Mouse (Mus musculus) liver, postnatal 0 days (tissue): ENCODE results near the gene Nubp1. TPM values are rescaled to one million over a fixed set of nuclear protein-coding genes. Genes with fewer than 3 reads are reported as not detected.

ENCODE experiments used
- ATAC-seq: fragments of 200-750 bp; cut with Nextera tagmentation; 2 replicates; pipeline ENCODE4 v1.8.0; 2017; ENCODE audit warnings: mild to moderate bottlenecking, moderate library complexity
- DNase-seq: peaks from one replicate; pipeline ENCODE4 v3.0.0-alpha.2; 2016
- H3K27ac ChIP-seq: fragments of 300-500 bp; sonication (generic); 2 replicates; pipeline ENCODE4 v1.5.1; 2014; ENCODE audit warnings: antibody characterized with exemption, moderate library complexity, mild to moderate bottlenecking, low read depth
- H3K27me3 ChIP-seq: fragments of 300-500 bp; sonication (generic); 2 replicates; pipeline ENCODE4 v1.6.1; 2014; ENCODE audit warnings: low read length, control low read depth, mixed read lengths; ENCODE audit not compliant: insufficient read depth
- H3K36me3 ChIP-seq: fragments of 300-500 bp; sonication (generic); replicated peaks from 2 replicates; pipeline ENCODE4 v1.6.1; 2014; ENCODE audit warnings: mild to moderate bottlenecking, control low read depth, low read length, moderate library complexity, mixed read lengths; ENCODE audit not compliant: insufficient read depth
- H3K4me1 ChIP-seq: fragments of 300-500 bp; sonication (generic); 2 replicates; pipeline ENCODE4 v1.6.1; 2014; ENCODE audit warnings: antibody characterized with exemption, mild to moderate bottlenecking, control low read depth; ENCODE audit not compliant: insufficient read depth
- H3K4me2 ChIP-seq: fragments of 300-500 bp; sonication (generic); 2 replicates; pipeline ENCODE4 v1.6.1; 2014; ENCODE audit warnings: low read depth, mild to moderate bottlenecking, low read length, moderate library complexity, mixed read lengths
- H3K4me3 ChIP-seq: fragments of 300-500 bp; sonication (generic); 2 replicates; pipeline ENCODE4 v1.5.1; 2014; ENCODE audit warnings: low read depth, low read length
- H3K9ac ChIP-seq: fragments of 300-500 bp; sonication (generic); replicated peaks from 2 replicates; pipeline ENCODE4 v1.6.1; 2014; ENCODE audit warnings: mild to moderate bottlenecking, moderate library complexity
- H3K9me3 ChIP-seq: fragments of 300-500 bp; sonication (generic); 2 replicates; pipeline ENCODE4 v1.6.1; 2016; ENCODE audit warnings: mild to moderate bottlenecking, control low read depth, low read length, mixed read lengths
- CTCF ChIP-seq: sonication (generic); IDR thresholded peaks from 2 replicates; pipeline ENCODE4 v1.5.1; 2016; ENCODE audit warnings: antibody characterized with exemption, low read depth
- EP300 ChIP-seq: IDR thresholded peaks from 2 replicates; pipeline ENCODE4 v1.6.1; 2016; ENCODE audit warnings: antibody characterized with exemption, low read depth, mild to moderate bottlenecking
- WGBS: fragments of 180-500 bp; shearing (Covaris S2); extraction: QIAGEN DNeasy Blood & Tissue Kit; methylation state at CpG from one replicate; pipeline ENCODE4 v1.1.7; 2014; ENCODE audit not compliant: insufficient replicate concordance; 5-methylcytosine and 5-hydroxymethylcytosine counted together
- polyA plus RNA-seq: library from polyadenylated mRNA; unstranded; fragments of >200 nt; fragmentation: Nextera tagmentation; extraction: Ambion mirVana; gene quantifications from 2 replicates; pipeline ENCODE4 v1.2.1, GENCODE M21; 2015

The Nubp1 gene
- polyA plus RNA-seq, 1 experiment from 2014 or later = 24.3 TPM

GRCm38 (mm10) chr16:10446573-10447263, 35.0 kb downstream of the Nubp1 start:
- Histone ChIP-seq H3K4me2 (0 out of 2 replicates have a peak overlapping the region, but pooled peaks have one; percentile 38), H3K27ac (no peak overlapping the region), H3K4me1 (peaks cover 15% of the 10 kb centered on the region), H3K9ac (no peak overlapping the region), H3K9me3 (no peaks in the 10 kb centered on the region), H3K27me3 (no peaks in the 10 kb centered on the region), H3K36me3 (no peaks in the 10 kb centered on the region), H3K4me3 (no peak overlapping the region)
- ATAC-seq = no peak
- 51% methylated on average over 13 of the region's 13 CpGs for WGBS
- no peak for DNase-seq
- TF ChIP-seq CTCF (no peak), EP300 (no peak)

DNA sequence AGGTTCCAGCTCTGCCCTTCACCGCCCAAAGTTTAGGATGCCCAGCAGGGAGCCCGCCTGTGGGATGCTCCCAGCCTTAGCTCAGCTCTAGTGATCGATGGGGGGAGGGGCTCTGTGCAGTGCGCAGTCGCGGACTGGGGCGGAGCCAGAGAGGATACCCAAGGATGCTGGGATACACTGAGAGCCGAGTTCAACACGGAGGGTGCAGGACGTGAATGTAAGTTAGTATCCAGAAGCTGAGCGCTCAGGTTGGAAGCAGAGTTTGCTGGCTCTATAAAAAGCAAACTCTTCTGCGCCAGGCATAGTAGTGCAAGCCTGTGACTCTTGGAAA, 35.5 kb downstream of the Nubp1 start, which contains the start of gene Tvp23a:
Gene Tvp23a, minus strand, starts transcription at position 99 of the 331 bp plus-strand sequence.
- WGBS = 23% methylated on average over 12 of the region's 12 CpGs
- Histone ChIP-seq H3K4me1 (peaks cover 20% of the 10 kb centered on the region), H3K36me3 (no peaks in the 10 kb centered on the region), H3K27me3 (no peaks in the 10 kb centered on the region), H3K9ac (no peak within 1 kb of the TSS), H3K4me2 (peak within 1 kb of the TSS; percentile 38), H3K27ac (no peak within 1 kb of the TSS), H3K9me3 (no peaks in the 10 kb centered on the region), H3K4me3 (no peak within 1 kb of the TSS)
- ATAC-seq (peak; percentile 45; the same call in 1 of the 2 replicates), DNase-seq (peak; percentile 61)
- TF ChIP-seq CTCF = no peak
- TF ChIP-seq EP300 = no peak

GRCm38 (mm10) chr16:10447781-10448180, 36.0 kb downstream of the Nubp1 start:
- Histone ChIP-seq H3K4me3 (no peak overlapping the region), H3K4me2 (no peak overlapping the region), H3K27me3 (no peaks in the 10 kb centered on the region), H3K36me3 (no peaks in the 10 kb centered on the region), H3K9ac (no peak overlapping the region), H3K4me1 (peaks cover 25% of the 10 kb centered on the region), H3K27ac (no peak overlapping the region), H3K9me3 (no peaks in the 10 kb centered on the region)
- TF ChIP-seq CTCF (no peak), EP300 (no peak)
- no peak for DNase-seq
- WGBS = 30% methylated on average over 2 of the region's 2 CpGs
- no peak for ATAC-seq

GRCm38 (mm10) chr16:10448931-10449330, 37.2 kb downstream of the Nubp1 start:
- H3K4me3 ChIP-seq = no peak overlapping the region
- H3K27me3 ChIP-seq = no peaks in the 10 kb centered on the region
- no peak overlapping the region for H3K9ac ChIP-seq
- peak; percentile 82 for ATAC-seq
- H3K36me3 ChIP-seq = no peaks in the 10 kb centered on the region
- peak overlapping the region; percentile 72 for H3K27ac ChIP-seq
- no peaks in the 10 kb centered on the region for H3K9me3 ChIP-seq
- DNase-seq = peak; percentile 35
- H3K4me2 ChIP-seq = no peak overlapping the region
- peaks cover 34% of the 10 kb centered on the region for H3K4me1 ChIP-seq
- TF ChIP-seq CTCF (no peak), EP300 (no peak)
- WGBS = 50% methylated on average over 9 of the region's 9 CpGs

DNA sequence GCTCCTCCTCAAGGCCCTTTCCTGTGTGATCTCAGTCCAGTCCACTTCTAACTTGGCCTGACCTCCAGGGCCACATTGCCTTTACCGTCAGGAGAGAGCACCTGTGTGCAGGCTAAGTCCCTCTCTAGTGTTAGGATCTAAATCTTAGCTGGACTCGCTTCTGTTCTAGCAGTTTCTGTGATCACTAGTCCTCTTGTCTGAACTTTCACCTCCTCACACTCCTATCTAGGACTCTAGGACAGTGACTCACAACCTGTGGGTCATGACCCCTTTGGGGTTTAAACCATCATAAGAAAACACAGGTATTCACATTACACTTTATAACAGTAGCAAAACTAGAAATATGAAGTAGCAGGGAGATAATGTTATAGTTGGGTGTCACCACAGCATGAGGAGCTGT, 40.2 kb downstream of the Nubp1 start:
- Histone ChIP-seq H3K4me3 (no peak overlapping the region), H3K4me2 (no peak overlapping the region), H3K4me1 (peaks cover 41% of the 10 kb centered on the region), H3K9ac (no peak overlapping the region), H3K27ac (peak overlapping the region; percentile 40; the same call in 1 of the 2 replicates), H3K27me3 (no peaks in the 10 kb centered on the region), H3K9me3 (no peaks in the 10 kb centered on the region), H3K36me3 (no peaks in the 10 kb centered on the region)
- 66% methylated on average over 2 of the region's 2 CpGs for WGBS
- TF ChIP-seq EP300 = no peak
- TF ChIP-seq CTCF = no peak
- ATAC-seq = 0 out of 2 replicates have a peak, but pooled peaks have one; percentile 38
- DNase-seq = no peak

DNA sequence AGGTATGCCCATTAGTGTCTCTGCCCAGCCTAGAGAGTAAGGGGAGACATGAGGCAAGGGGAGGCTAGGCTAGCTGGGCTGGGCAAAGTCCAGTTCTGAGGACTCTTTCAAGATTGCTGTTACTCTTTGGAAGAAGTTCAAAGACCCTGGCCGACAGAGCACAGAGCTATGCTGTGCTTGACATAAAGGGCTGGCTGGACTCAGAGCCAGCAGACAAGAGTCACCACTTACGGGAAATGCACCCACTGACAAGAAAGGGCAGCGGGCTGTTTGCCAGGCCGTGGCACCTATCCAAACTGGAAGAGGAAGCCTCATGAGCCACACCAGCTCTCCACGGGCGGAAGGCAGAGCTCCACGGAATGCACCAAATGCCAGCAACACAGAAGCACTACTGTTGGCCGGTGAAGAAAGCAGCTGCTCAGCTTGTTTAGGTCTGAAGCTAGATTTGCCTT, 40.7 kb downstream of the Nubp1 start:
- peaks cover 39% of the 10 kb centered on the region for H3K4me1 ChIP-seq
- WGBS = 47% methylated on average over 8 of the region's 8 CpGs
- no peak for TF ChIP-seq EP300
- no peak for TF ChIP-seq CTCF
- H3K27me3 ChIP-seq = no peaks in the 10 kb centered on the region
- H3K36me3 ChIP-seq = no peaks in the 10 kb centered on the region
- H3K9me3 ChIP-seq = no peaks in the 10 kb centered on the region
- no peak overlapping the region for H3K9ac ChIP-seq
- ATAC-seq = peak; percentile 27
- peak; percentile 65 for DNase-seq
- no peak overlapping the region for H3K4me2 ChIP-seq
- H3K27ac ChIP-seq = peak overlapping the region; percentile 40; the same call in 1 of the 2 replicates
- H3K4me3 ChIP-seq = no peak overlapping the region
